Mouse (Mus musculus): ENCODE data around the gene Iqschfp.

GRCm38 (mm10) chr3:68585213-68585612, 693.2 kb downstream of the Iqschfp start:
- no peak for TF ChIP-seq POLR2A (IDR thresholded peaks at IDR 0.05; ENCODE audit: extremely low read depth, insufficient read depth, low read length)
- TF ChIP-seq CTCF (IDR thresholded peaks at IDR 0.05; ENCODE audit: extremely low read depth, insufficient read depth, low read length) = no peak

All from cortical plate, adult 2 months (tissue).